Mouse (Mus musculus): ENCODE measurements around the gene Vav2.
A peak's percentile ranks its signal among the peaks of the same experiment; 100 is the strongest.

Gene Vav2

GRCm38 (mm10) chr2:27361786-27362185 lies 65.0 kb downstream of the Vav2 start:
- DNase-seq = no peak

- DNase-seq = no peak
These were observed 68.4 kb downstream of the Vav2 start for GRCm38 (mm10) chr2:27358461-27358860.

- DNase-seq = no peak
These were observed 71.1 kb downstream of the Vav2 start for GRCm38 (mm10) chr2:27355684-27356083.

GRCm38 (mm10) chr2:27354610-27355211 lies 72.1 kb downstream of the Vav2 start:
- DNase-seq = no peak

GRCm38 (mm10) chr2:27352720-27353119 lies 74.1 kb downstream of the Vav2 start:
- no peak for DNase-seq

GRCm38 (mm10) chr2:27350371-27350770 lies 76.5 kb downstream of the Vav2 start:
- DNase-seq = peak; percentile 21

GRCm38 (mm10) chr2:27343984-27344453 lies 82.8 kb downstream of the Vav2 start:
- DNase-seq = peak; percentile 32

GRCm38 (mm10) chr2:27340682-27341081 lies 86.2 kb downstream of the Vav2 start:
- DNase-seq = peak; percentile 22

GRCm38 (mm10) chr2:27339051-27339450 lies 87.8 kb downstream of the Vav2 start:
- no peak for DNase-seq

GRCm38 (mm10) chr2:27337261-27337660 lies 89.6 kb downstream of the Vav2 start:
- no peak for DNase-seq

- DNase-seq = no peak
These were observed 90.2 kb downstream of the Vav2 start for GRCm38 (mm10) chr2:27336600-27336999.

GRCm38 (mm10) chr2:27334816-27335215 lies 92.0 kb downstream of the Vav2 start:
- no peak for DNase-seq

GRCm38 (mm10) chr2:27331560-27331959 lies 95.3 kb downstream of the Vav2 start:
- no peak for DNase-seq

- no peak for DNase-seq
These were observed 96.4 kb downstream of the Vav2 start for GRCm38 (mm10) chr2:27330446-27330845.

GRCm38 (mm10) chr2:27329386-27330060 lies 97.3 kb downstream of the Vav2 start:
- no peak for DNase-seq

GRCm38 (mm10) chr2:27328613-27329041 lies 98.2 kb downstream of the Vav2 start:
- peak; percentile 73 for DNase-seq

- DNase-seq = peak; percentile 48
These were observed 98.9 kb downstream of the Vav2 start for GRCm38 (mm10) chr2:27327886-27328285.

GRCm38 (mm10) chr2:27327076-27327475 lies 99.8 kb downstream of the Vav2 start:
- DNase-seq = peak; percentile 65

GRCm38 (mm10) chr2:27326357-27326756 lies 100.5 kb downstream of the Vav2 start:
- no peak for DNase-seq

GRCm38 (mm10) chr2:27324690-27325089 lies 102.1 kb downstream of the Vav2 start:
- DNase-seq = peak; percentile 53

- DNase-seq = no peak
These were observed 105.4 kb downstream of the Vav2 start for GRCm38 (mm10) chr2:27321431-27321875.

- no peak for DNase-seq
These were observed 106.0 kb downstream of the Vav2 start for GRCm38 (mm10) chr2:27320820-27321219.

- DNase-seq = no peak
These were observed 108.2 kb downstream of the Vav2 start for GRCm38 (mm10) chr2:27318606-27319005.

- peak; percentile 25 for DNase-seq
These were observed 108.6 kb downstream of the Vav2 start for GRCm38 (mm10) chr2:27318197-27318596.

All from lung, postnatal 36 days (tissue).